Mouse (Mus musculus) forebrain, embryonic 11.5 days (tissue): ENCODE data around the gene Zscan4e. TPM values are rescaled to one million over a fixed set of nuclear protein-coding genes. Genes with fewer than 3 reads are reported as not detected.
"Not testable (repeated sequence)": the region's sequence is repeated elsewhere in the genome, so short reads cannot be mapped to it uniquely, and the experiment has no call there.

Experiments used
- ATAC-seq: fragments of 200-750 bp; cut with Nextera tagmentation; replicated peaks from 2 replicates; pipeline ENCODE4 v1.8.0; 2017; ENCODE audit warnings: moderate TSS enrichment; ENCODE audit not compliant: low FRiP score
- DNase-seq: peaks from one replicate; pipeline ENCODE4 v3.0.0-alpha.2; 2017; ENCODE audit warnings: low spot score
- H3K27ac ChIP-seq: fragments of 300-500 bp; sonication (generic); 2 replicates; pipeline ENCODE4 v1.5.1; 2014; ENCODE audit warnings: low read depth, low read length
- H3K27me3 ChIP-seq: fragments of 300-500 bp; sonication (generic); 2 replicates; pipeline ENCODE4 v1.6.1; 2014; ENCODE audit warnings: mild to moderate bottlenecking, low read length, mixed read lengths; ENCODE audit not compliant: control insufficient read depth, insufficient read depth
- H3K36me3 ChIP-seq: fragments of 300-500 bp; sonication (generic); 2 replicates; pipeline ENCODE4 v1.6.1; 2014; ENCODE audit warnings: mild to moderate bottlenecking, low read length, moderate library complexity, mixed read lengths; ENCODE audit not compliant: control insufficient read depth, insufficient read depth
- H3K4me1 ChIP-seq: fragments of 300-500 bp; sonication (generic); replicated peaks from 2 replicates; pipeline ENCODE4 v1.6.1; 2014; ENCODE audit warnings: low read length, mixed read lengths; ENCODE audit not compliant: control insufficient read depth, insufficient read depth
- H3K4me2 ChIP-seq: fragments of 300-500 bp; sonication (generic); 2 replicates; pipeline ENCODE4 v1.6.1; 2014; ENCODE audit warnings: low read depth, mild to moderate bottlenecking, low read length, moderate library complexity, mixed read lengths; ENCODE audit not compliant: severe bottlenecking
- H3K4me3 ChIP-seq: fragments of 300-500 bp; sonication (generic); 2 replicates; pipeline ENCODE4 v1.5.1; 2014; ENCODE audit warnings: low read depth, low read length
- H3K9ac ChIP-seq: fragments of 300-500 bp; sonication (generic); 2 replicates; pipeline ENCODE4 v1.6.1; 2014; ENCODE audit warnings: low read length
- H3K9me3 ChIP-seq: fragments of 300-500 bp; sonication (generic); 2 replicates; pipeline ENCODE4 v1.6.1; 2016; ENCODE audit warnings: low read length, mixed read lengths; ENCODE audit not compliant: control insufficient read depth
- microRNA-seq: library from miRNA; unstranded; fragments of <30 nt; microRNA quantifications from one replicate; pipeline ENCODE4, GENCODE M21; 2016; ENCODE audit not compliant: insufficient number of aligned reads
- polyA plus RNA-seq: library from polyadenylated mRNA; unstranded; fragments of >200 nt; fragmentation: Nextera tagmentation; extraction: Ambion mirVana; gene quantifications from 2 replicates; pipeline ENCODE4 v1.2.1, GENCODE M21; 2014

The Zscan4e gene
- polyA plus RNA-seq: not detected in 2 replicates

GRCm38 (mm10) chr7:11310582-11310981 is at the start of gene Zscan4e:
TSS of gene Zscan4e (minus strand) at chr7:11310682.
- not testable (repeated sequence) for DNase-seq, H3K4me3 ChIP-seq, H3K4me1 ChIP-seq, H3K27ac ChIP-seq, H3K27me3 ChIP-seq, H3K36me3 ChIP-seq, ATAC-seq, H3K9me3 ChIP-seq, H3K4me2 ChIP-seq, H3K9ac ChIP-seq

Small RNA genes within 50 kb of the gene (microRNA-seq; reads per million reads assigned to microRNA genes)
- gene Gm23087 (not detected), gene Gm26248 (not detected)

Other genes starting within 250 kb of the Zscan4e start
- gene Zscan4-ps1, start 241.0 kb downstream of the Zscan4e start, polyA plus RNA-seq: not detected in 2 replicates
- not detected in 2 replicates for gene Zscan4d, start 144.5 kb downstream of the Zscan4e start, polyA plus RNA-seq
- not detected in 2 replicates for gene Zscan4f, start 87.2 kb upstream of the Zscan4e start, polyA plus RNA-seq
- not detected in 2 replicates for gene Zscan4-ps2, start 203.6 kb upstream of the Zscan4e start, polyA plus RNA-seq